ENCODE assay signal across 7 mouse cellular contexts in genomic region chr2:118761906-118762783, GRCm38 (mm10). TPM values are rescaled to one million over a fixed set of nuclear protein-coding genes. Genes with fewer than 3 reads are reported as not detected.
A peak's percentile ranks its signal among the peaks of the same experiment; 100 is the strongest.
DNase-seq lines count a peak whose midpoint lies in the region; ATAC-seq and TF ChIP-seq lines count a peak whose summit lies in the region.

Gene Ccdc9b (minus strand): TSS chr2:118762661.

- no peak for TF ChIP-seq CTCF in small intestine, adult 2 months (IDR thresholded peaks at IDR 0.05; ENCODE audit: extremely low read depth, insufficient read length, insufficient replicate concordance, low read depth, low read length)

- peak; percentile 76 for ATAC-seq in embryonic facial prominence, embryonic 12.5 days (ENCODE audit: insufficient number of reproducible peaks, insufficient read depth, low FRiP score, low TSS enrichment)
- peak; percentile 79 for ATAC-seq in midbrain, embryonic 11.5 days (ENCODE audit: low FRiP score)

- peak within 1 kb of the TSS; percentile 50 for H3K4me2 ChIP-seq in embryonic facial prominence, embryonic 12.5 days (replicated peaks)
- H3K4me2 ChIP-seq in midbrain, embryonic 11.5 days: peak within 1 kb of the TSS; percentile 44

- 4% methylated on average over 29 of the region's 29 CpGs for WGBS in embryonic facial prominence, embryonic 12.5 days
- 10% methylated on average over 29 of the region's 29 CpGs for WGBS in limb, embryonic 10.5 days
- WGBS in midbrain, embryonic 11.5 days: 7% methylated on average over 29 of the region's 29 CpGs
- 20% methylated on average over 29 of the region's 29 CpGs for WGBS in small intestine, adult 2 months

- no peaks in the 10 kb centered on the region for H3K36me3 ChIP-seq in embryonic facial prominence, embryonic 12.5 days
- 0 out of 2 replicates have a peak, but pooled peaks cover 4% of the 10 kb centered on the region for H3K36me3 ChIP-seq in limb, embryonic 10.5 days
- no peaks in the 10 kb centered on the region for H3K36me3 ChIP-seq in midbrain, embryonic 11.5 days (ENCODE audit: control insufficient read depth, insufficient read depth, low read length)
- no peaks in the 10 kb centered on the region for H3K36me3 ChIP-seq in small intestine, adult 2 months (ENCODE audit: control insufficient read depth, insufficient read depth, low read length)

- peak within 1 kb of the TSS; percentile 49 for H3K9ac ChIP-seq in embryonic facial prominence, embryonic 12.5 days
- peak within 1 kb of the TSS; percentile 66 for H3K9ac ChIP-seq in midbrain, embryonic 11.5 days (ENCODE audit: low read length)

- H3K27ac ChIP-seq in embryonic facial prominence, embryonic 12.5 days: peak within 1 kb of the TSS; percentile 93
- peak within 1 kb of the TSS; percentile 64 for H3K27ac ChIP-seq in limb, embryonic 10.5 days
- peak within 1 kb of the TSS; percentile 89 for H3K27ac ChIP-seq in midbrain, embryonic 11.5 days (ENCODE audit: low read depth, low read length)
- H3K27ac ChIP-seq in small intestine, adult 2 months (ENCODE audit: insufficient read depth, low read depth, low read length): peak within 1 kb of the TSS; percentile 64

- H3K27me3 ChIP-seq in embryonic facial prominence, embryonic 12.5 days: peaks cover 17% of the 10 kb centered on the region
- peaks cover 73% of the 10 kb centered on the region for H3K27me3 ChIP-seq in limb, embryonic 10.5 days (ENCODE audit: low read depth, poor library complexity, severe bottlenecking)
- H3K27me3 ChIP-seq in midbrain, embryonic 11.5 days (ENCODE audit: control insufficient read depth, insufficient read depth, low read length): peaks cover 5% of the 10 kb centered on the region; the same call in 1 of the 2 replicates
- H3K27me3 ChIP-seq in small intestine, adult 2 months (ENCODE audit: control insufficient read depth, insufficient read depth, low read length): no peaks in the 10 kb centered on the region

- peaks cover 34% of the 10 kb centered on the region for H3K4me1 ChIP-seq in embryonic facial prominence, embryonic 12.5 days
- peaks cover 32% of the 10 kb centered on the region for H3K4me1 ChIP-seq in limb, embryonic 10.5 days
- H3K4me1 ChIP-seq in midbrain, embryonic 11.5 days (ENCODE audit: control insufficient read depth, insufficient read depth, low read length): peaks cover 25% of the 10 kb centered on the region
- H3K4me1 ChIP-seq in small intestine, adult 2 months (ENCODE audit: control insufficient read depth, insufficient read depth, insufficient read length, low read length): peaks cover 67% of the 10 kb centered on the region

- TF ChIP-seq POLR2A in small intestine, adult 2 months (IDR thresholded peaks at IDR 0.05; ENCODE audit: low read depth, low read length): peak; percentile 80

- DNase-seq in adrenal gland, postnatal 25 days: peak; percentile 95
- peak; percentile 99 for DNase-seq in heart, adult 11 months
- peak; percentile 93 for DNase-seq in kidney, adult 11 months
- DNase-seq in limb, embryonic 10.5 days (ENCODE audit: low spot score): peak; percentile 51
- DNase-seq in midbrain, embryonic 11.5 days (ENCODE audit: low spot score, missing footprints): peak; percentile 97

- peak within 1 kb of the TSS; percentile 24 for H3K4me3 ChIP-seq in embryonic facial prominence, embryonic 12.5 days
- peak within 1 kb of the TSS; percentile 33 for H3K4me3 ChIP-seq in limb, embryonic 10.5 days
- peak within 1 kb of the TSS; percentile 19 for H3K4me3 ChIP-seq in midbrain, embryonic 11.5 days (ENCODE audit: low read depth, low read length)
- peak within 1 kb of the TSS; percentile 44 for H3K4me3 ChIP-seq in small intestine, adult 2 months (ENCODE audit: low read depth, low read length)

- H3K9me3 ChIP-seq in embryonic facial prominence, embryonic 12.5 days: no peaks in the 10 kb centered on the region
- no peaks in the 10 kb centered on the region for H3K9me3 ChIP-seq in limb, embryonic 10.5 days (replicated peaks)
- no peaks in the 10 kb centered on the region for H3K9me3 ChIP-seq in midbrain, embryonic 11.5 days (ENCODE audit: control insufficient read depth, low read length)

RNA-seq across cellular contexts. Expression of gene Ccdc9b, which starts in this region (rescaled TPM):
- 6.1 and 8.1 TPM in 2 replicates for total RNA-seq in adrenal gland, postnatal 25 days (2021)
- 1.3 and 1.5 TPM in 2 replicates for polyA plus RNA-seq in embryonic facial prominence, embryonic 12.5 days (2016; fragmentation: Nextera tagmentation; extraction: Ambion mirVana)
- 0.05 and 0.08 TPM in 2 replicates for polyA plus RNA-seq in limb, embryonic 10.5 days (2016; fragmentation: Nextera tagmentation; extraction: Ambion mirVana)
- polyA plus RNA-seq in midbrain, embryonic 11.5 days (2014; fragmentation: Nextera tagmentation; extraction: Ambion mirVana): 0.86 and 0.92 TPM in 2 replicates
- 2.4 and 3.3 TPM in 2 replicates for polyA plus RNA-seq in small intestine, adult 2 months (2012; rRNA removed)

Comparison
In these comparisons a context has a peak if more than half of its experiments do, and no peak if none do; other contexts are left out.
1. Peak in every context shown above with its lines: DNase-seq, ATAC-seq, H3K4me3 ChIP-seq and H3K27ac ChIP-seq.
2. Peak in DNase-seq, H3K4me3 ChIP-seq and H3K27ac ChIP-seq in limb, embryonic 10.5 days; RNA of the gene not detected or under 1 TPM.
3. Peak in DNase-seq, ATAC-seq, H3K4me3 ChIP-seq, H3K27ac ChIP-seq, H3K9ac ChIP-seq and H3K4me2 ChIP-seq in midbrain, embryonic 11.5 days; RNA of the gene not detected or under 1 TPM.